Mouse (Mus musculus): ENCODE results near the gene Zfp820. TPM values are rescaled to one million over a fixed set of nuclear protein-coding genes. Genes with fewer than 3 reads are reported as not detected.
A peak's percentile ranks its signal among the peaks of the same experiment; 100 is the strongest.
"Not testable (repeated sequence)": the region's sequence is repeated elsewhere in the genome, so short reads cannot be mapped to it uniquely, and the experiment has no call there.

The Zfp820 gene
- under 1 TPM; 0.33 TPM for total RNA-seq (2021)
- long read RNA-seq, experiment 1, result 0 reads
- long read RNA-seq, experiment 2, result 0 reads

DNA sequence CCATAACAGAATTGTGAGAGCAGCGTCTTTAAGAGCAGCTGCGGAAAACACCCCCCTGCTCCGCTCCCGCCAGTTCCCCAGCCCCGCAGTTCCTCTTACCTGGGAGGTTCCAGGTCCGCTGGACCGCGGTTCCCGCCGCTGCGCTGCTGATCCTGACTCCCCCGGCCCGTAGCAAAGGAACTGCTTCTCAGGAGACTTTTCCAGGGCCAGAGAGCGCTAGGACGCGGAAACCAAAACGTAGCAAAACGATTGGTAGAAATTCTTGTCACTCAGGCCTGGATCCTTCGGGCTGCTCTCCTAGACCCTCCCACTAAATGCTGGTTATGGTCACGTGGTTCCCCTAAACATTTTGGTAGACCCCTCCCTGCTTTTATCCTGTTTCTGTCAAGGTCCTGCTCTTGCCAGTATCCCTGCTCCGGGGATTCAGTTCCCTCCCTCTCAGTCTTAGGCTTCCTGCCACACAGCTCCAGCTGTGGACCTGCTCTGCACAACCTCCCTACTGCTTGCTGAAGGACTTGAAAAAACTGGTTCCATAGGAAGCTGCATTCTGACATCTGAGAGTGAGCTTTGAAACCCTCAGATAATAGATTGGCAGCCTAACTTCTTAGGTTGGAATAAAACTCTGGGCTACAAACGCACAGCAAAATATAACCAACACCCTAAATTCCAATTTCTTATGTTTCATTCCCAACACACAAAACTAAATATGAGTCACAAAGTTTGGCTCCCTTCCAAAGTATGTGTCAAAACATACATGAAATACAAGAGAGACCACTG is at the start of gene Zfp820:
TSS of gene Zfp820 (minus strand) at position 228 of the 777 bp plus-strand sequence.
- DNase-seq, result peak; percentile 47
- TF ChIP-seq CTCF (IDR thresholded peaks at IDR 0.05), result no peak
- H3K4me3 ChIP-seq, result peak within 1 kb of the TSS; percentile 83
- intact Hi-C loops (cut with DNase I), result no loop called here
- peak within 1 kb of the TSS; percentile 75 for H3K27ac ChIP-seq

- intact Hi-C loops (cut with DNase I), result no loop called here
- no peak overlapping the region for H3K4me3 ChIP-seq
- no peak overlapping the region for H3K27ac ChIP-seq
- no peak for TF ChIP-seq CTCF (IDR thresholded peaks at IDR 0.05)
- DNase-seq, result no peak
Measured at GRCm38 (mm10) chr17:21871256-21871655, 25.7 kb upstream of the Zfp820 start.

- H3K4me3 ChIP-seq; DNase-seq; intact Hi-C loops (cut with DNase I); H3K27ac ChIP-seq: not testable (repeated sequence)
Measured at GRCm38 (mm10) chr17:21846322-21846582, 680 bp upstream of the Zfp820 start.

DNA sequence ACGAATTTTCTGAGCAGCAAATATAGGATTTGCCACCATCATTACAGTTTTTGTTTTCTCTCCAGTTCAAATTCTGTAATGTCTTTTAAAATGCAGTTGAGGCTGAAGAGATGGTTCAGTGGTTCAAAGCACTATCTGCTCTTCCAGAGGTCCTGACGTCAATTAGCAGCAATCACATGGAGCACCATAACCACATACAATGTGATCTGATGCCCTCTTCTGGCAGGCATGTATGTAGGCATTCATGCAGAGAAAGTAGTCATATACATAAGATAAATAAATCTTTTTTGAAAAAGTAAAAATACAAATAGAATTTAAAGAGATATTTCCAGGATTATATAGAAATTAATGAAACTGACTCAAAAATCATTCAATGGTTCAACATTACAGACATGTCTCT is 7.1 kb downstream of the Zfp820 start:
- no peak overlapping the region for H3K4me3 ChIP-seq
- no peak for DNase-seq
- no peak for TF ChIP-seq CTCF (IDR thresholded peaks at IDR 0.05)
- no peak overlapping the region for H3K27ac ChIP-seq
- intact Hi-C loops (cut with DNase I), result no loop called here

DNA sequence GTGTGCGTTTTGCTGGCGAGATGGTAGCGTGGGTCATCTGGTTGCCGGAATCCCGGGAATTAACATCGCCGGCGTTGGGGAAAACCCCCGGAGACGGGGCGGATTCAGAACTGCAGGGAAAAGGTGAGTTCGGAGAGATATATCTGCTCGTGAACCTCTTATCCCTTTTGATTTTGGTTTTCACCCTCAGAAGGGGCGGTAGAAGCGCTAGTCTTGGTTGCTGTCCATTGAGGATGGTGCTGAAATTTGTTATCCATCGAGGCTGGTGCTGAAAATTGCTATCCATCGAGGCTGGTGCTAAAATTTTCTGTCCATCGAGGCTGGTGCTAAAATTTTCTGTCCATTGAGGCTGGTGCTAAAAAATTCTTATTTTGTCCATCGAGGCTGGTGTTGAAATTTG is 44.2 kb downstream of the Zfp820 start:
- intact Hi-C loops (cut with DNase I); H3K4me3 ChIP-seq; H3K27ac ChIP-seq: not testable (repeated sequence)
- peak; percentile 13 for DNase-seq

GRCm38 (mm10) chr17:21792256-21792655 is 53.3 kb downstream of the Zfp820 start:
- TF ChIP-seq CTCF (IDR thresholded peaks at IDR 0.05), result no peak
- Histone ChIP-seq H3K27ac (no peak overlapping the region), H3K4me3 (no peak overlapping the region)
- intact Hi-C loops (cut with DNase I), result no loop called here
- no peak for DNase-seq

- no peak for TF ChIP-seq CTCF (IDR thresholded peaks at IDR 0.05)
- Histone ChIP-seq H3K4me3 (no peak overlapping the region), H3K27ac (no peak overlapping the region)
- intact Hi-C loops (cut with DNase I), result no loop called here
- DNase-seq, result no peak
Measured at GRCm38 (mm10) chr17:21770336-21770735, 75.2 kb downstream of the Zfp820 start.

Other genes starting within 250 kb of the Zfp820 start
- gene Zfp983, start 195.1 kb downstream of the Zfp820 start, total RNA-seq (2021), result 1 to 10 TPM; 1.8 to 2.1 TPM
- gene Gm10226, start 153.9 kb downstream of the Zfp820 start, total RNA-seq (2021), result not detected
- gene Zfp760, start 138.0 kb downstream of the Zfp820 start, total RNA-seq (2021), result under 1 TPM; 0.81 to 0.89 TPM
- 1 to 10 TPM; 4.9 to 6.0 TPM for gene Zfp229, start 115.0 kb downstream of the Zfp820 start, total RNA-seq (2021)
- gene Zfp995, start 64.2 kb upstream of the Zfp820 start, total RNA-seq (2021), result 1 to 10 TPM in 1 of 2 experiments, under 1 TPM in 1; 0.99 to 1.2 TPM
- 1 to 10 TPM; 5.5 to 7.1 TPM for gene Zfp942, start 116.7 kb upstream of the Zfp820 start, total RNA-seq (2021)
- gene Zfp943, start 116.8 kb upstream of the Zfp820 start, total RNA-seq (2021), result 10 to 100 TPM; 21.5 to 22.9 TPM

Data from gastrocnemius, adult 2 months (tissue).